Mouse (Mus musculus) yolk sac, embryonic 10.5 days (tissue): ENCODE data around the gene Ap1m1.

Experiments
- DNase-seq: peaks from one replicate; pipeline ENCODE4 v3.0.0-alpha.2; 2017; ENCODE audit warnings: low spot score

Ap1m1 gene

DNA sequence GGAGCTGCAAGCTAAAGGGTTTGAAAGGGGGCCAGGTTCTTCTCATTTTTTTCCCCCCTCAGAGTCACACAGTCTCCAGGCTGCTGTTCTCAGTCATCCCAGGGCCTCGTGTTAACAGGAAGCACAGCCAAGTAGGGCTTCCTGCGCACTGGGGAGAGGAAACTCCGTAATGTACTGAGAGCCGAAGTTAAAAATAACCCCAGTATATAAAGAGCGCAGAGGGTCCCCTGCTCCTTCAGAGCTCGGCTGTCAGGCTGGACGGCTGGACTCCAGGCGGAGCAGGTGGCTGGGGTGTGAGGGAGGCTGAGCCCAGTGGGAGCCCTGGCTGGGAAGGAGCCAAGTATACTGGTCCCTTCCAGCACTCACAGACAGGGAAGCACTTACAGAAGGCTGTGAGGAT is 55.9 kb downstream of the Ap1m1 start:
- DNase-seq = peak; percentile 25

DNA sequence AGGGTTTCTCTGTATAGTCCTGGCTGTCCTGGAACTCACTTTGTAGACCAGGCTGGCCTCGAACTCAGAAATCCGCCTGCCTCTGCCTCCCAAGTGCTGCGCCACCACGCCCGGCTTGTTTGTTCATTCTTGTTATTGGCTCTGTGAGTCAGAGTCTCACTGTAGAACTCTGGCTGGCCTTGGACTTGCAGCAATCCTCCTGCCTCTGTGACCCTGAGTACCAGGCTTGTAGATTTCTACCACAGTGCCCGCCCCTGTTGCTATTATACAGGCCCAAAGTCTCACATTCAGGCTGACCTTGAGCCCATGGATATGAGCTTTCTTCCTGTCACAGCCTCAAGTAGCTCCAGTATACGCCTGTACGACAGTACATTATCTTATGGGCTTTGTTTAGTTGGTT is 56.7 kb downstream of the Ap1m1 start:
- no peak for DNase-seq

DNA sequence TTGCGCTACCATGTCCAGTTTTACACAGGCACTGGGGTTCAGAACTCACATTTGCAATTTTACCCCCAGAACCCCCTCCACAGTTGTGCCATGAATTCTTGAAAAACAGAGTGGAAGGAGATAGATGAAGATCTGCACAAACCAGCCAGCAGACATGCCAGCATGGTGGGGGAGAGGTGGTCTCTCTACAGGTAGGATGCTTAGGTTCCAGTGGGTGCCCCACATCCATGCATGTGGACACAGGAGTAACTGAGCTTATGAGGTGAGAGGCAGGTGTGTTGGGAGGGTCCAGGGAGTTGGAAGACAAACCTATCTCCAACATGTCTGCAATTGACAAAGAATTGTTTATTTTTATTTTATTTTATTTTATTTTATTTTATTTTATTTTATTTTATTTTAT is 59.1 kb downstream of the Ap1m1 start:
- DNase-seq = no peak

DNA sequence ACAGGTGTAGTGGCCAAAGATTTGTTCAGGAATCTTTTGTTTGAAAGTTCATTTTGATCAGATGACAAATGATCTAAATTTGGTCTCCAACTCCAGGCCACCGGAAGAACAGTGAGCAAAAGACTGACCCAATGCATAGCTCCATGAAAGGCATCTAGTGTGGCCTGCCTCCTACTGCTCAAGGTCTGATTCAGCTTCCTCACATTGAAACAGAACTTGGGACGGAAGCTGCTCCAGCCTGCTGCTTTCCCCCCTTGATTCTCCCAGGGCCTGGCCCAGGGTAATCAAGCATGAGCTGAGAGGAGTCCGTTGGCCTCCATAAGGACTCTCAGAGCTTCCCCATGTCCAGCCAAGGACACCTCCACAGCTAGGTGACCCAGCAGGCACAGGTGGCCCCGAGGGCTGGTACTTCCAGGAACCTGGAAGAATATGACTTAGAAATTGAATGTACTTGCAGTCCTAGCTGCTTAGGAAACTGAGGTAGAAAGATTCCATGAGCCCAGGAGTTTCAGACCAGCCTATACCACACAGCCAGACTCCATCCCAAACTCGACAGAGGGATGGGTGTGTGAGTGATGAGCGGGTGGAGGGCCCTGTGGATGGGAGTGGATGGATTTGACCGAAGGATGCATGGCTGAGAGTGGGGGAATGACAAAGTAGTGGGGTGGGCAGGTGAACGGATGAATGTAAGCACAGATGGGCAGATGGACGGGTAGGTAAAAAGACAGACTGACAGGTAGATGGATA is 61.0 kb downstream of the Ap1m1 start:
- no peak for DNase-seq

DNA sequence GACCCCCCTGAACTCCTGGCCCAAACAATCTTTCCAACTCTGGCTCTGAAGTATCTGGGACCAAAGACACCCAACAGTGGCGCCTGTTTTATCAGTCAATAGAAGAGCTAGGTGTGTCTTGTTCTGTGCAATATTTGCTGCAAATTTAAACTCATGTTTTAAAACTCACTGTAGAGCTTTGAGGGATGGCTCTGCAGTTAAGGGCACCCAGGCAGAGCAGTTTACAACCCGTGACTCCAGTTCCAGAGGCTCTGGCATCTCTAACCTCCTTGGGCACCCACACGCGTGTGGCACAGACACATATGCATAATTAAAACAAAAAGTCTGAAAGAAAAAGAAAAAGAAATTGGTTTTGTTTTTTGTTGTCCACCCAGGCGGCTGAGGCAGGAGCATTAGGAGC is 61.7 kb downstream of the Ap1m1 start:
- DNase-seq = no peak

DNA sequence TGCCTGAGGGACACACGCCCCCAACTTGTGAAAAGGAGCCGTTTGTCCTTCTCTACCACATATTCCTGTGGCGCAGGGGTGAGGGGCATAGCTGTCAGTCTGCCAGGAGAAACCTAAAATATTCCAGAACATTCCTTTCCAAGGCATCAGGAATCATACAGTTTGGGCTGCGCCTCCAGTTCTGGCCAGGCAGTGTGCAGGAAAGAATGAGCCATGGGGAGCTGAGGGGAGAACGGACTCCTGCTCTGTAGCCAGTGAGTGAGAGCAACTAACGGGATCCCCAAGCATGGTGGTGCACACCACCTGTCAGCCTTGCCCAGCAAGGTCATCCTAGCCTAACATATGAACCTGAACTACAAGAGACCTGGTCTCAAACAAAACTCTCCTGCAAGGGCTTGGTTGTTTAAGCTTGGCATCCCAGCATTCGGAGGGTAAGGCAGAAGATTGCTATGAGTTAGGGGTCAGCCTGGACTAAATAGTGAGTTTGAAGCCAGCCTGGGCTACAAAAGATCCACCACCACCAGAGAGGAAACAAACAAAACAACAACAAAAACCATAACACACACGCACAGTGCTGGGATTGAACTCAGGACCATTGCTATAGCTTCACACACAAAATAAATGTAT is 63.3 kb downstream of the Ap1m1 start:
- DNase-seq = no peak

DNA sequence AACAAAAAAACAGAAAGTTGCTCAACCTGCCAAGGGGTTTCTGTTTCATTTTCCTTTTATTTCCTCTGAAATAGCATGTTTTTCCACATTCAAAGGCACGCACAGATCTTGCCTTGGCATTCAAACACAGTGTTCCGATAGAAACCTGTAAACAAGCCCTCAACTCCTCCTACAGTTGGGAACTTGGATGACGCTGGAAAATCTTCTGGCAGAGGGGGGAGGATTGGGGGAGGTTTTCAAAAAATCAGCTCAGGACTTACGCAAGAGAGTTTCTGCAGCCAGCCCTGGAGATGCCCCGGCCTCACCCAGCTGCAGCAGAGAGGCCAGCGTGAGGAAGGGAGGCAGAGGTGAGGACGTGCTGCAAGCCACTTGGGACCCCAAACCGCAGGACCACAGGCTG is 63.8 kb downstream of the Ap1m1 start:
- no peak for DNase-seq

DNA sequence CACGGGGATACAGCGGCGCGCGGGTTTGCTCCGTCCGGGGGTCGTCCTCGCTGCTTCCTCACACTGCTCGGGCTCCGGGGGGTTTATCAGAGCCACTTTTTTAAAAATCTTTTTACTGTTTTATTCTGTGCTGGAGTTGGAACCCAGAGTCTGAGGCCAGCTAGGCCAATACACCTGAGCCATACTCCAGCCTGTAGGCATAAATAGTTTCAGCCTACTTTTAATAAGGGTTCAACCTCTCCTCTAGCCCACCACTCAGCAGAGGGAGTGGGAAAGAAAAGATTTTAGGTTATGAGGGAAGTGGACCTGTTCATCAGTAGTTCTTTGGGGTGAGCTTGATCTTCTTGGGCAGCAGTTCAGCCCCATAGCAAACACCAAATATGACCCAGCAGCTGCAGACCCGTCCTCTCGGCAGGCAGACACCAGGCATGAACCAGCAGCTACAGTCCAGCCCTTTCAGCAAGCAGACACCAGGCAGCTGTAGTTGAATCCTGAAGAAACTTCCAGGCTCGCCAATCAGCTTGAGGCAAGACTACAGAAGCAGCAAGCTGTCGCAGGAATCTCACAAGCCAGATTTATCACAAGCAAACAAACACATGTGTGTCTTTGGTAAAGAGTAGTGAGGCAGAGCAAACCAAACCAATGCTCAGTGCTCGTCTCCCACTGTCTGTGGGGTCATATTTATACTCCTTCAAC is 65.5 kb downstream of the Ap1m1 start, which contains the start of gene Gm10282:
TSS of gene Gm10282 (minus strand) at position 51 of the 696 bp plus-strand sequence.
- no peak for DNase-seq

DNA sequence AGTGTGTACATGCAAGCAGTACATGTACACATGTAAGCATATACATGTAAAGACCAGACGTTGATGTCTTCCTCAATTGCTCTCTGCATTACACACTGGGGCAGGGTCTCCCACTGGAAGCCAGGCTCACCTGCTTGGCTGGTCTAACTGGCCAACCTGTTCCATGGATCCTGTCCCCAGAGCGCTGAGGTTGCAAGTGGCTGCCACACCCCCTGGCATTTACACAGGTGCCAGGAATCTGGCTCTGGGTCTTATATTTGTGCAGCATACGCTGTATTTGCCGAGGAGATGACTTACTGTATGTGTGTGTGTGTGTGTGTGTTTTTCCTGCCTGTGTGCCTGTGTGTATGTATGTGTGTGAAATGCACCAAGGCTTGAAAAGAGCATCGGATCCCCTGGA is 67.1 kb downstream of the Ap1m1 start:
- DNase-seq = no peak
